Mouse (Mus musculus): ENCODE results near the gene Peli3. TPM values are rescaled to one million over a fixed set of nuclear protein-coding genes. Genes with fewer than 3 reads are reported as not detected.

Peli3 gene
- polyA plus RNA-seq, 1 experiment from 2014 or later = 13.2 TPM

GRCm38 (mm10) chr19:4905979-4906794, 36.7 kb downstream of the Peli3 start, which contains the start of gene Bbs1:
TSS of gene Bbs1 (minus strand) at chr19:4906628.
- H3K27me3 ChIP-seq (replicated peaks) = no peaks in the 10 kb centered on the region
- H3K9ac ChIP-seq (replicated peaks) = peak within 1 kb of the TSS; percentile 76
- WGBS = 7% methylated on average over 31 of the region's 31 CpGs
- H3K4me2 ChIP-seq = peak within 1 kb of the TSS; percentile 76
- peak within 1 kb of the TSS; percentile 88 for H3K27ac ChIP-seq (replicated peaks)
- ATAC-seq (ENCODE audit: low FRiP score) = peak; percentile 85
- H3K9me3 ChIP-seq (replicated peaks) = no peaks in the 10 kb centered on the region
- peaks cover 46% of the 10 kb centered on the region for H3K36me3 ChIP-seq
- peaks cover 15% of the 10 kb centered on the region for H3K4me1 ChIP-seq
- H3K4me3 ChIP-seq (replicated peaks) = peak within 1 kb of the TSS; percentile 83

DNA sequence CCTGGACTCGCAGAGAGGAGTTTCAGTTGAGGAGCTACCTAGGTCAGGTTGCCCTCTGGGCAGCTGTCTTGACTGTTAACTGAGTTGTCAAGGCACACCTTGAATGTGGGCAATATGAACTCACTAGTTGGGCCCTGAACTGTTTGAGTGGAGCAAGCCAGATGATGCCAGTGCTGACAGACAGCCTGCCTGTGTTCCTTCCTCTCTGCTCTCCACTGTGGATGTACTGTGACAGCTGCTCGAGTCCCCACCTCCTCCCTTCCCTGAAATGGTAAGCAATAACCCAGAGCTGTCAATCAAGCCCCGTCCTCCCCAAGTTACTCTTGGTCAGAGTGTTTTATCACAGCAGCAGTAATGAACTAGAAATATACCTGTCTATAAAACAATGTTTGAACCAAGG, 43.0 kb downstream of the Peli3 start:
- H3K9me3 ChIP-seq (replicated peaks) = no peaks in the 10 kb centered on the region
- WGBS = 90% methylated on average over 3 of the region's 3 CpGs
- peaks cover 45% of the 10 kb centered on the region for H3K36me3 ChIP-seq
- H3K9ac ChIP-seq (replicated peaks) = no peak overlapping the region
- no peak overlapping the region for H3K4me2 ChIP-seq
- H3K27ac ChIP-seq (replicated peaks) = no peak overlapping the region
- no peaks in the 10 kb centered on the region for H3K27me3 ChIP-seq (replicated peaks)
- H3K4me3 ChIP-seq (replicated peaks) = no peak overlapping the region
- ATAC-seq (ENCODE audit: low FRiP score) = no peak
- H3K4me1 ChIP-seq = peaks cover under 1% of the 10 kb centered on the region; the same call in 1 of the 2 replicates

DNA sequence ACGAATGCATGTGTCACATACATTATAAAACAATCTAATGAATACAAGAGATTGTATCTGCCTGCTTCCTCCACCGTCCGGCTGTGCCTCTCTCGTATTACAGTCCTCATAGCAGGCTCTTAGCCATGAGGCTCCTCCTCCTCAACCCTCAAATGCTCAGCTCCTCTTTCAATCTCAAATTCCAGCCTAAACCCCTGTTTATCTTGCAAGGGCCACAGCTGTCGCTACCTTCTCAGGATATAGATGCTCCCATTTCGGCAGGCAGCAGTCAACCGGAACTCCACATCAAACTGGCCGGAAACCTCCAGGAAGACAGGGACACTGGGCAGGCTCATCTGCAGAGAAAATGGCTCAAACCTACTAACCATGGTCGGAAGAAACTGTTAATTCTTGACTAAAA, 44.0 kb downstream of the Peli3 start:
- no peak for ATAC-seq (ENCODE audit: low FRiP score)
- Histone ChIP-seq H3K4me3 (replicated peaks) (no peak overlapping the region), H3K36me3 (peaks cover 45% of the 10 kb centered on the region), H3K27me3 (replicated peaks) (no peaks in the 10 kb centered on the region), H3K9ac (replicated peaks) (no peak overlapping the region), H3K27ac (replicated peaks) (no peak overlapping the region), H3K4me1 (no peaks in the 10 kb centered on the region), H3K9me3 (replicated peaks) (no peaks in the 10 kb centered on the region), H3K4me2 (no peak overlapping the region)
- WGBS = 81% methylated on average over 9 of the region's 9 CpGs

DNA sequence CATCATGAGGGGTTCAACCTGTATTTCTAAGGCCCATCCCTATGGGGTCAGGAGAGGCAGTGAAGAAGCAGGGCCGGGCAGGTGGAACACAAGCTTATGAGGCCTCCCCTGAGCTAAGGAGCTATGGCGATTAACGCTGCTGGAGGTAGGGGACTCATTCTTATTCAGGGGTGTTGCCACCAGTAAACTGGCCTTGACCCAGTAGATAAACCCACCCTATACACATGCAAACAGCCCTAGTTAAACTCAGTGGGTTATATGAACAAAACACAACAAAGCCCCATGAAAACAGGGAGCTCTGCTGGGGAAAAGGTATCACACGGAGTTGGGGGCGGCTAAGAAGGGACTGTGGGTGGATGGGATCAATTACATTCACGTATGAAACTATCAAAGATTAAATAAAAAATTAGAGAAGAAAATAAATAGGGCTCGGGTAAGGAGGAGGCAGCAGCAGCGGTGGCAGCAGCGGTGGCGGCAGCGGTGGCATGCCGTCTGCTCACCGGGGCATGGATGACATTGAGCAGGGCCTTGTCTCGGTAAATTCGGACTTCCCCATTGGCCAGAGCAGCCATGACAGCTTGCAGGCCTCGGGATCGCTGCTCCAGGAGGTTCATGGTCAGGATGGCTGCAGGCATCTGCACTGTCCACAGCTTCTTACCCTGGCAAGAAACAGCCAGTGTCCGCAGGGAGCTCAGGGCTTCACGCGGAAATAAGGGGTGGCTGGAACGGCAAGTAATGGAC, 46.0 kb downstream of the Peli3 start:
- H3K9me3 ChIP-seq (replicated peaks) = no peaks in the 10 kb centered on the region
- no peaks in the 10 kb centered on the region for H3K27me3 ChIP-seq (replicated peaks)
- 57% methylated on average over 21 of the region's 21 CpGs for WGBS
- no peak overlapping the region for H3K4me2 ChIP-seq
- no peak for ATAC-seq (ENCODE audit: low FRiP score)
- no peaks in the 10 kb centered on the region for H3K4me1 ChIP-seq
- no peak overlapping the region for H3K9ac ChIP-seq (replicated peaks)
- no peak overlapping the region for H3K27ac ChIP-seq (replicated peaks)
- no peak overlapping the region for H3K4me3 ChIP-seq (replicated peaks)
- H3K36me3 ChIP-seq = peaks cover 49% of the 10 kb centered on the region

GRCm38 (mm10) chr19:4891798-4892197, 51.1 kb downstream of the Peli3 start:
- H3K4me2 ChIP-seq = no peak overlapping the region
- H3K9ac ChIP-seq (replicated peaks) = no peak overlapping the region
- no peaks in the 10 kb centered on the region for H3K27me3 ChIP-seq (replicated peaks)
- WGBS = 78% methylated on average over 3 of the region's 3 CpGs
- no peak for ATAC-seq (ENCODE audit: low FRiP score)
- H3K36me3 ChIP-seq = peaks cover 45% of the 10 kb centered on the region
- no peaks in the 10 kb centered on the region for H3K4me1 ChIP-seq
- no peak overlapping the region for H3K27ac ChIP-seq (replicated peaks)
- H3K9me3 ChIP-seq (replicated peaks) = no peaks in the 10 kb centered on the region
- H3K4me3 ChIP-seq (replicated peaks) = no peak overlapping the region

GRCm38 (mm10) chr19:4889791-4890190, 53.1 kb downstream of the Peli3 start:
- H3K4me1 ChIP-seq = no peaks in the 10 kb centered on the region
- WGBS = 87% methylated on average over 10 of the region's 10 CpGs
- H3K4me2 ChIP-seq = no peak overlapping the region
- H3K9ac ChIP-seq (replicated peaks) = no peak overlapping the region
- peaks cover 39% of the 10 kb centered on the region for H3K36me3 ChIP-seq
- no peaks in the 10 kb centered on the region for H3K27me3 ChIP-seq (replicated peaks)
- no peak for ATAC-seq (ENCODE audit: low FRiP score)
- H3K9me3 ChIP-seq (replicated peaks) = no peaks in the 10 kb centered on the region
- no peak overlapping the region for H3K27ac ChIP-seq (replicated peaks)
- no peak overlapping the region for H3K4me3 ChIP-seq (replicated peaks)

- 87% methylated on average over 4 of the region's 4 CpGs for WGBS
- Histone ChIP-seq H3K4me3 (replicated peaks) (no peak overlapping the region), H3K27ac (replicated peaks) (no peak overlapping the region), H3K9me3 (replicated peaks) (no peaks in the 10 kb centered on the region), H3K9ac (replicated peaks) (no peak overlapping the region), H3K4me2 (no peak overlapping the region), H3K27me3 (replicated peaks) (no peaks in the 10 kb centered on the region), H3K36me3 (no peaks in the 10 kb centered on the region), H3K4me1 (peaks cover 13% of the 10 kb centered on the region)
- no peak for ATAC-seq (ENCODE audit: low FRiP score)
Observed at GRCm38 (mm10) chr19:4883961-4884360, 59.0 kb downstream of the Peli3 start.

Other genes starting within 250 kb of the Peli3 start
- gene Gm960, start 244.5 kb downstream of the Peli3 start, polyA plus RNA-seq (2015; fragmentation: Nextera tagmentation; extraction: Ambion mirVana) = 7.2 and 7.7 TPM in 2 replicates
- 19.0 and 25.6 TPM in 2 replicates for gene Sptbn2, start 232.0 kb downstream of the Peli3 start, polyA plus RNA-seq (2015; fragmentation: Nextera tagmentation; extraction: Ambion mirVana)
- 119 and 132 TPM in 2 replicates for gene Rbm4b, start 186.6 kb downstream of the Peli3 start, polyA plus RNA-seq (2015; fragmentation: Nextera tagmentation; extraction: Ambion mirVana)
- gene Rbm4, start 149.2 kb downstream of the Peli3 start, polyA plus RNA-seq (2015; fragmentation: Nextera tagmentation; extraction: Ambion mirVana) = 67.2 and 76.2 TPM in 2 replicates
- 14.8 and 20.1 TPM in 2 replicates for gene Gm21992, start 131.5 kb downstream of the Peli3 start, polyA plus RNA-seq (2015; fragmentation: Nextera tagmentation; extraction: Ambion mirVana)
- 55.0 and 65.1 TPM in 2 replicates for gene Rbm14, start 131.5 kb downstream of the Peli3 start, polyA plus RNA-seq (2015; fragmentation: Nextera tagmentation; extraction: Ambion mirVana)
- gene Ccs, start 103.8 kb downstream of the Peli3 start, polyA plus RNA-seq (2015; fragmentation: Nextera tagmentation; extraction: Ambion mirVana) = 42.4 and 47.9 TPM in 2 replicates
- gene Ccdc87, start 103.8 kb downstream of the Peli3 start, polyA plus RNA-seq (2015; fragmentation: Nextera tagmentation; extraction: Ambion mirVana) = 0.37 and 0.52 TPM in 2 replicates
- gene Ctsf, start 88.0 kb downstream of the Peli3 start, polyA plus RNA-seq (2015; fragmentation: Nextera tagmentation; extraction: Ambion mirVana) = 74.5 and 86.5 TPM in 2 replicates
- 2.9 and 11.3 TPM in 2 replicates for gene Actn3, start 65.2 kb downstream of the Peli3 start, polyA plus RNA-seq (2015; fragmentation: Nextera tagmentation; extraction: Ambion mirVana)
- 19.7 and 20.5 TPM in 2 replicates for gene Zdhhc24, start 64.5 kb downstream of the Peli3 start, polyA plus RNA-seq (2015; fragmentation: Nextera tagmentation; extraction: Ambion mirVana)
- gene Bbs1, start 36.5 kb downstream of the Peli3 start, polyA plus RNA-seq (2015; fragmentation: Nextera tagmentation; extraction: Ambion mirVana) = 5.8 and 8.4 TPM in 2 replicates
- gene Dpp3, start 14.8 kb downstream of the Peli3 start, polyA plus RNA-seq (2015; fragmentation: Nextera tagmentation; extraction: Ambion mirVana) = 104 TPM in 2 replicates
- gene Mrpl11, start 19.0 kb upstream of the Peli3 start, polyA plus RNA-seq (2015; fragmentation: Nextera tagmentation; extraction: Ambion mirVana) = 97.3 and 105 TPM in 2 replicates
- 0.36 and 0.42 TPM in 2 replicates for gene Npas4, start 47.2 kb upstream of the Peli3 start, polyA plus RNA-seq (2015; fragmentation: Nextera tagmentation; extraction: Ambion mirVana)
- gene Slc29a2, start 80.7 kb upstream of the Peli3 start, polyA plus RNA-seq (2015; fragmentation: Nextera tagmentation; extraction: Ambion mirVana) = 12.8 and 14.0 TPM in 2 replicates
- gene B4gat1, start 95.7 kb upstream of the Peli3 start, polyA plus RNA-seq (2015; fragmentation: Nextera tagmentation; extraction: Ambion mirVana) = 103 and 113 TPM in 2 replicates
- gene AC124502.3, start 95.8 kb upstream of the Peli3 start, polyA plus RNA-seq (2015; fragmentation: Nextera tagmentation; extraction: Ambion mirVana) = 4.1 and 4.2 TPM in 2 replicates
- 21.6 and 32.6 TPM in 2 replicates for gene Brms1, start 98.2 kb upstream of the Peli3 start, polyA plus RNA-seq (2015; fragmentation: Nextera tagmentation; extraction: Ambion mirVana)
- gene Rin1, start 107.4 kb upstream of the Peli3 start, polyA plus RNA-seq (2015; fragmentation: Nextera tagmentation; extraction: Ambion mirVana) = 0.89 and 1.0 TPM in 2 replicates
- 19.9 and 27.4 TPM in 2 replicates for gene Cd248, start 125.0 kb upstream of the Peli3 start, polyA plus RNA-seq (2015; fragmentation: Nextera tagmentation; extraction: Ambion mirVana)
- 29.7 and 38.5 TPM in 2 replicates for gene Tmem151a, start 142.4 kb upstream of the Peli3 start, polyA plus RNA-seq (2015; fragmentation: Nextera tagmentation; extraction: Ambion mirVana)
- gene Yif1a, start 145.4 kb upstream of the Peli3 start, polyA plus RNA-seq (2015; fragmentation: Nextera tagmentation; extraction: Ambion mirVana) = 56.8 and 66.1 TPM in 2 replicates
- gene Cnih2, start 155.4 kb upstream of the Peli3 start, polyA plus RNA-seq (2015; fragmentation: Nextera tagmentation; extraction: Ambion mirVana) = 294 and 369 TPM in 2 replicates
- gene Rab1b, start 163.9 kb upstream of the Peli3 start, polyA plus RNA-seq (2015; fragmentation: Nextera tagmentation; extraction: Ambion mirVana) = 205 and 218 TPM in 2 replicates
- gene Klc2, start 175.4 kb upstream of the Peli3 start, polyA plus RNA-seq (2015; fragmentation: Nextera tagmentation; extraction: Ambion mirVana) = 82.4 and 94.5 TPM in 2 replicates

Measured in neural tube, embryonic 15.5 days (tissue).